Mouse (Mus musculus): Measurements from ENCODE around the gene Agbl4. TPM values are rescaled to one million over a fixed set of nuclear protein-coding genes. Genes with fewer than 3 reads are reported as not detected.

Gene Agbl4
- polyA plus RNA-seq, 1 experiment from 2014 or later, result 2.5 TPM

DNA sequence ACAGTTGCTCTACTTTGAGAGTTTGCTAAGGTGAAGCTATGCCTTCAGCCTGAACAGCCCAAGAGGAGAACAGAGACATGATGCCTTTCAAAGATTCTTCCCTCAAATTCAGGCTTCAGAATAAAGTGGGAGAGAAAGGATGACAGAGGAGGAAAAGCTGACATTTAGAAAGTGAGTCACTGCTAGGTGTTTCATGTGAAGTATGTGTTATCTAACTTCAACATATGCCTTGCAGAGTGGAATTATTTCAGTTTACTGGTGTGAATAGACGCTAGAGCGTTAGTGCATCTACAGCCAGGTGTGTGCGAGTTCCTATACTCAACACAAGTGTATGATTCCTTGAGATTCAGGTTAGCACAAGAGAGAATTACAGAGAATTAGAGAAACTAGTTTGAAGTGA, 244.0 kb downstream of the Agbl4 start:
- Histone ChIP-seq H3K9me3 (replicated peaks) (no peaks in the 10 kb centered on the region), H3K36me3 (ENCODE audit: poor library complexity, severe bottlenecking) (no peaks in the 10 kb centered on the region), H3K4me1 (no peaks in the 10 kb centered on the region), H3K4me2 (no peak overlapping the region), H3K27me3 (no peaks in the 10 kb centered on the region), H3K4me3 (no peak overlapping the region), H3K9ac (no peak overlapping the region), H3K27ac (no peak overlapping the region)
- no peak for ATAC-seq
- 89% methylated on average over 3 of the region's 3 CpGs for WGBS

DNA sequence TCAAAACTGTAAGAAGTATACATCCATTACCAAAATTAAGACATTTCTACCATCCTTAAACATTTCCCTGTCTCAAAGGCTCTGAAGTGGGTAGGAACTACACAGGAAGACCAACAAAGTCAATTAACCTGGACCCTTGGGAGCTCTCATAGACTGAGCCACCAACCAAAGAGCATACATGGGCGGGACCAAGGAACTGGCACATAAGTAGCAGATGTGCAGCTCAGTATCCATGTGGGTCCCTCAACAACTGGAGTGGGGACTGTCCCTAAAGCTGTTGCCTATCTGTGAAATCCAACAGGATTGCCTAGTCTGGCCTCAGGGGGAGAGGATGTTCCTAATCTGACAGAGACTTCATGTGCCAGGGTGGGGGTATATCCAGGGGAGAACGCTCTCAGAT, 265.5 kb downstream of the Agbl4 start:
- H3K36me3 ChIP-seq (ENCODE audit: poor library complexity, severe bottlenecking), result no peaks in the 10 kb centered on the region
- no peak overlapping the region for H3K9ac ChIP-seq
- H3K4me1 ChIP-seq, result no peaks in the 10 kb centered on the region
- H3K4me3 ChIP-seq, result no peak overlapping the region
- ATAC-seq, result no peak
- WGBS, result 80% methylated on average over 2 of the region's 2 CpGs
- H3K4me2 ChIP-seq, result no peak overlapping the region
- no peaks in the 10 kb centered on the region for H3K9me3 ChIP-seq (replicated peaks)
- H3K27me3 ChIP-seq, result no peaks in the 10 kb centered on the region
- H3K27ac ChIP-seq, result no peak overlapping the region

DNA sequence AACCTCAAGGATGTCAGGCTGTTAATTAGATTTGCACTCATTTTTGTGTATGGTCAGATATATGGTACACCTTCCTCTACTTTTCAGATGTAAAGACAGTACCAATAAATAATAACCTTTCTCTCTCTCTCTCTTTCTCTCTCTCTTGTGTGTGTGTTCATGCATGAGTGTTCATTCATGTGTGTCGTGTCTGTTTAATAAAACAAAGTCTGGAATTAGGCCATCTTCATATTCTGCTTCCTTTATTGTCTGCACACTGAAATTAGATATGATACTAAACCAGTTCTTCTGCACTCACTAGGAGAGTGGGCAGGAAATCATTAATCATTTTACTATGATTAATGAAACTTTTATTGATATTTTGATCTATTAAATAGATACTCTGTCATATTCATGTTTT, 276.7 kb downstream of the Agbl4 start:
- no peaks in the 10 kb centered on the region for H3K4me1 ChIP-seq
- H3K4me2 ChIP-seq, result no peak overlapping the region
- no peak overlapping the region for H3K4me3 ChIP-seq
- no peaks in the 10 kb centered on the region for H3K9me3 ChIP-seq (replicated peaks)
- H3K27me3 ChIP-seq, result no peaks in the 10 kb centered on the region
- no peak overlapping the region for H3K9ac ChIP-seq
- H3K27ac ChIP-seq, result no peak overlapping the region
- no peaks in the 10 kb centered on the region for H3K36me3 ChIP-seq (ENCODE audit: poor library complexity, severe bottlenecking)
- no peak for ATAC-seq
- WGBS, result 50% methylated on average over 1 of the region's 1 CpGs

DNA sequence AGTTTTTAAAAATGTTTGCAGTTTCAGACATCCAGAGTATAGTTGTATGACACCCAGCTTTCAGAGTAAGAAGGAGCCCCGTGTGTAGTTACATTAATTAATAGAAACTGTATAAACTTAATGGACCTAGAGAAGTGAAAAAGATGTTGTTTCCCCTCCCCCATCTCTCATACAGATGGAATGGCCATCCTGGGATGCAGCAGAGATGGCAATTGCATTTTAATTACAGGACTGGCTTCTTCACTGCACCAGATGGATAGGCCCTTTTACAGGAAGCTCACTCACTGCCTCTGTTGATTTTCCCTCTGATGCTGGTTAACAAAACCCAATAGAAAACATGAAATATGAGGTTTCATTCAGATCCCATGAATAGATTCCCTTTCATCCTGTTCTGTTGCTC, 337.7 kb downstream of the Agbl4 start:
- no peak overlapping the region for H3K27ac ChIP-seq
- 95% methylated on average over 1 of the region's 1 CpGs for WGBS
- H3K4me2 ChIP-seq, result no peak overlapping the region
- no peak overlapping the region for H3K4me3 ChIP-seq
- H3K9me3 ChIP-seq (replicated peaks), result no peaks in the 10 kb centered on the region
- no peaks in the 10 kb centered on the region for H3K4me1 ChIP-seq
- ATAC-seq, result no peak
- no peaks in the 10 kb centered on the region for H3K36me3 ChIP-seq (ENCODE audit: poor library complexity, severe bottlenecking)
- H3K9ac ChIP-seq, result no peak overlapping the region
- no peaks in the 10 kb centered on the region for H3K27me3 ChIP-seq

DNA sequence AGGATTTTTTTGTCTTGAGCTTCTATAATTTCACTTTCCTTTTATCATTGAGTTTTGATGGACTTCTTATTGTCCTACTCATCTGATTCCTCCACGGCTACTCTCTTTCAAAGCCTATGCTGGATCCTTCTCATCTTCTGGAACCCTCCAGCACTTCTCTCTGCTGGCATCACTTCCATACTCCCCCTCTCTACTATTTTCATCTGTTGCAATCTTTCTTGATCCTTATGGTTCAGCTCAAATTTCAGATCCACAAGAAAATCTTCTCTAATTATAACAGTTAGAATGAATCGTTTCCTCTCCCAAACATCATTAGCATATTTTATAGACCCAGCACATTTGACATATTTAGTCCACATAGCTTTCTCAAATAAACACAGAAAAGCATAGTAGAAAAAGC, 360.5 kb downstream of the Agbl4 start:
- Histone ChIP-seq H3K27ac (no peak overlapping the region), H3K27me3 (no peaks in the 10 kb centered on the region), H3K4me3 (no peak overlapping the region), H3K9me3 (replicated peaks) (no peaks in the 10 kb centered on the region), H3K9ac (no peak overlapping the region), H3K4me2 (no peak overlapping the region), H3K36me3 (ENCODE audit: poor library complexity, severe bottlenecking) (no peaks in the 10 kb centered on the region), H3K4me1 (no peaks in the 10 kb centered on the region)
- no peak for ATAC-seq
- 81% methylated on average over 2 of the region's 2 CpGs for WGBS

DNA sequence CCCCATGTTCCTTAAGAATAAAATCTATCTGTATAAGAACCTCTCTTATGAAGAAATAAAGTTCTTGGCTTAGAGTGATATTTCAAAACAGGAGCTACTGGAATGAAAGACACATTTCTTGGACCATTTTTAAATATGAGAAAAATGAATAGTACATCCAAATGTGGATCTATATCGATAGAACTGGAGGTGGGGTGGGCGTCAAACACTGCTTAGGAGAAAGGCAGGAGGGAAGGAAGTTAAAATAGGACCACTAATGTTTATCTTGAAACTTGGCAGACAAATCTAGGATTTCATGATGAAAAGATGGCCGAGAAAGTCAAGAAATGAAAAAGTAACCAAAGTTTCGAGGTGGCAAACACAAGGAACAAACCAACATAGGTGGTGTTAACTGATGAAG, 391.1 kb downstream of the Agbl4 start:
- no peak for ATAC-seq
- H3K4me3 ChIP-seq, result no peak overlapping the region
- no peak overlapping the region for H3K27ac ChIP-seq
- no peaks in the 10 kb centered on the region for H3K27me3 ChIP-seq
- no peak overlapping the region for H3K9ac ChIP-seq
- H3K36me3 ChIP-seq (ENCODE audit: poor library complexity, severe bottlenecking), result no peaks in the 10 kb centered on the region
- H3K9me3 ChIP-seq (replicated peaks), result no peaks in the 10 kb centered on the region
- no peak overlapping the region for H3K4me2 ChIP-seq
- no peaks in the 10 kb centered on the region for H3K4me1 ChIP-seq
- WGBS, result 90% methylated on average over 4 of the region's 4 CpGs

DNA sequence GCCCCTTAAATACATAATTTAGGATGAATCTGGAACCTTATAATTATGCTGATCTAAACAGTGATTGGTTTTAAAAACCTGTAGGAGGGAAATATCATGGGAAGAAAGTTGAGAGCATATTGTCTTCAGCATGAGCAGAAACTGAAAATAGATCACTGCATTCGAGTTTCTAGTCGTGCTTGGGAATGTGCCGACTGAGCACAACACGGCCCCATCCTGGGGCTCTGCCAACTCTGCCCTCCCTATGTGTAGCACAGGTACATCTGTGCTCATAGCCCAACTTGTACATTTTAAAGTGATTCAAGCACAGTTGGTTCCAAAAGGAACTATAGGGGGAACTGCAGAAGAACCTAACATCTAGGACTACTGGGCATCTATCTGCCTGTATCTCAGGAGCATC, 402.4 kb downstream of the Agbl4 start:
- no peaks in the 10 kb centered on the region for H3K27me3 ChIP-seq
- H3K4me2 ChIP-seq, result no peak overlapping the region
- H3K4me1 ChIP-seq, result no peaks in the 10 kb centered on the region
- H3K9ac ChIP-seq, result no peak overlapping the region
- no peak overlapping the region for H3K4me3 ChIP-seq
- H3K36me3 ChIP-seq (ENCODE audit: poor library complexity, severe bottlenecking), result no peaks in the 10 kb centered on the region
- 81% methylated on average over 4 of the region's 4 CpGs for WGBS
- ATAC-seq, result no peak
- no peak overlapping the region for H3K27ac ChIP-seq
- H3K9me3 ChIP-seq (replicated peaks), result no peaks in the 10 kb centered on the region

DNA sequence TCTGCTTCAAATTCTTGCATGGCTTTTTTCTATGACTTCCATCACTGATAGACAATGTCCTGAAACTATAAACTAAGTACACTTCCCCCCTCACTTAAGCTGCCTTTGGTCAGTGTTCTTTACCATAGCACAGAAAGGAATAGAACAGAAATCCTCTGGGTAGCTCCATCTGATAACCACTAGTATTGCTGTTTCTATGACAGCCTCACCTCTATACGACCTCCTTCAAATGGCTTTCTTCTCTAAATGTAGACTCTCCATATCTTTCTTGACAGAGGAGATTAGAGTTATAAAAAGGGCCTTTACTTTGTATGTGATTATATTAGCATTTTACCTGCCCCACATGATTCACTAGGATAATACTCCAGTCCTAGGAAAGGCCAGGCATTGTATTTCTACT, 413.5 kb downstream of the Agbl4 start:
- WGBS, result 70% methylated on average over 1 of the region's 1 CpGs
- no peak overlapping the region for H3K4me2 ChIP-seq
- no peak for ATAC-seq

DNA sequence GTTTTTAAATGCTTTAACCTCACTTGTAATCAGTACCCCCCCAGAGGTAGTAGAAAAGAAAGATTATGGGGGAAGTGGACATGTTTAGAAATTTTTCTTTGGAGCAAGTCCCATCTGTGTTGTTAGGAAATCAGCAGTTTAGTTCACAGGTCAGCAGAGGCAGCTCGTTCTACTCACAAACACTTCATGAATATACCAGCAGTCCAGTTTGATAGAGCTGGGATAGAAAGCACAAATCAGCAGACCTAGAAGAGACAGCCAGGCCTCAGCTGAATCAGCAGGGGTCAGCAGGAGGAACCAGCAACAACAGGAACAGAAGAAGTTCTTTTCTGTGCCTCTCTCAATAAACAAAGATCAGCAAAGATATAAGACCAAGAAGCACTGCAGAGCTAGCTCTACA, 435.3 kb downstream of the Agbl4 start:
- no peak overlapping the region for H3K27ac ChIP-seq
- WGBS, result 42% methylated on average over 1 of the region's 1 CpGs
- no peak for ATAC-seq
- H3K27me3 ChIP-seq, result no peaks in the 10 kb centered on the region
- H3K9ac ChIP-seq, result no peak overlapping the region
- no peak overlapping the region for H3K4me3 ChIP-seq
- no peaks in the 10 kb centered on the region for H3K9me3 ChIP-seq (replicated peaks)
- no peaks in the 10 kb centered on the region for H3K36me3 ChIP-seq (ENCODE audit: poor library complexity, severe bottlenecking)
- no peaks in the 10 kb centered on the region for H3K4me1 ChIP-seq
- no peak overlapping the region for H3K4me2 ChIP-seq

More for the DNA sequence above, 413.5 kb downstream of the Agbl4 start:
- no peak overlapping the region for H3K4me3 ChIP-seq
- H3K27me3 ChIP-seq, result no peaks in the 10 kb centered on the region
- H3K27ac ChIP-seq, result no peak overlapping the region
- no peaks in the 10 kb centered on the region for H3K36me3 ChIP-seq (ENCODE audit: poor library complexity, severe bottlenecking)
- H3K9me3 ChIP-seq (replicated peaks), result no peaks in the 10 kb centered on the region
- no peak overlapping the region for H3K9ac ChIP-seq
- no peaks in the 10 kb centered on the region for H3K4me1 ChIP-seq

DNA sequence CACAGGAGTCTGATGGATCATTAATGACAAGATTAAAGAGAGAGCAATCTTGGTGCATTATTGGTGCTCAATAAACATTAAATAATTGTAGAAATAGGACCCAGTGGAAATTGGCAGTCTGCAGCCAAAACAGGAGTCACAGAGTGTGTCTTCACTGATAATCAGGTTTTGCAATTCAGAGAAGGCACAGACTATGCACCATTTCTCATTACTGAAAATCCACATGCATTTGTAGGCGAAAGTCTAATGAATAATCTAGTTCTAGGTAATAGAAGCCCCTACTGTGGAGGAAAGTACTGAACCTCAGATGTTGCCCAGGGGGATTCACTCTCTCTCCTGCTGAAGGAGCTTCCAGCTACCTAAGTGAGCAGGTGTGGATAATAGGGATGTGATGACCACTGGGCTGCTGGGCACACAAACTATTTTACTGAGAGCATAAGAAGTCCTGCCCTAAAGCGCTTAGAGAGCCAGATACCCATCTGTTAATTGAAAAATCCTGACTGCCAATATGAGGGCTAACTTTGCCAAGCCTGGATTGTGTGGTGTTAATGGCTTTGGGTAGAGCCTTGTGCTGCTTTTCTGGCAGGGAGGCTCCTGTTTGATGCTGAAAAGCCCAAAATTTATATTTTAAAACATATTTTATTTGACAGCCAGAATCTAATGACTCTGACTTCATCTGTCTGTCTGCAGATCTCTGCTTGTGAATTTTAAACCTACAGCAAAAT, 482.4 kb downstream of the Agbl4 start:
- H3K4me3 ChIP-seq, result no peak overlapping the region
- no peaks in the 10 kb centered on the region for H3K9me3 ChIP-seq (replicated peaks)
- H3K36me3 ChIP-seq (ENCODE audit: poor library complexity, severe bottlenecking), result no peaks in the 10 kb centered on the region
- no peaks in the 10 kb centered on the region for H3K27me3 ChIP-seq
- no peak overlapping the region for H3K9ac ChIP-seq
- no peak overlapping the region for H3K4me2 ChIP-seq
- no peaks in the 10 kb centered on the region for H3K4me1 ChIP-seq
- H3K27ac ChIP-seq, result no peak overlapping the region
- ATAC-seq, result peak; percentile 59; the same call in 1 of the 2 replicates
- WGBS, result 83% methylated on average over 2 of the region's 2 CpGs

DNA sequence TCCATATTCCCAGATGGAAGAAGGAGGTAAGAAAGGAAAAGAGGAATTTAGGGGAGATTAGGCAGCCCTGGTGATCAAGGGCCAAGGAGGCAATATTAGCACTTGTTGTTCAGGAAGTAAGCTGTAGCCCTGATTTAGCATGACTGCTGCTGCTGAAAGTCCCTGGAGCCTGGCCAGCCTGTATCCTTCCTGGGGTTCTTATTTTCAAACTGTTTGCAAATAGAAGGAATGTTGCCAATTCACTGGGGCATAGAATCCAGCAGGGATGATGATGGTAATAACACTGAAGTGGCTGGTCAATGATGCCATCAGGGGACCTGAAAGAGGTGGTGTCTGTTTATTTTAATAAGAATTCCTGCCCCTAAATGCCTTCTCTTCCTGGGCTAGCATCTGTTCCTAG, 518.6 kb downstream of the Agbl4 start:
- Histone ChIP-seq H3K36me3 (ENCODE audit: poor library complexity, severe bottlenecking) (no peaks in the 10 kb centered on the region), H3K4me2 (no peak overlapping the region), H3K4me3 (no peak overlapping the region), H3K27me3 (no peaks in the 10 kb centered on the region), H3K9ac (no peak overlapping the region), H3K4me1 (no peaks in the 10 kb centered on the region), H3K27ac (no peak overlapping the region), H3K9me3 (replicated peaks) (no peaks in the 10 kb centered on the region)
- no peak for ATAC-seq

DNA sequence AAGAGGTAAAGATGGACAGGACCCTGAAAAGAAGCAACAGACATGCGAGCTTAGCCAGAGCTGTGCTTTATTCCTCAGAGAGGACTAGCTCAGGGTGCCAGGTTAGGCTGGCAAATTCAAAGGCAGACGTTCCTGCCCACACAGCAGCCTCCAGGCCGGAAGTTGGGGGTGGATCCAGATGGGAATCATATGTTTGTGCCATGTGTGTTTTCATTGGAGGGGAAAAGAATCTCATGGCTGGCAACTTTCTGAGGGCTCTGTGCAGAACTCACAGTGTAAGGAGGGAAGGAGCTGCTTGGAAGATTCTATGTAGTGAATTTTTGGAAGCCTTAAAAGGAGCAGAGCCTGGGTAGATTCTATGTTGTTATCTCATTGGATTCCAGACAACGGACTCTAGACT, 519.1 kb downstream of the Agbl4 start:
- Histone ChIP-seq H3K4me3 (no peak overlapping the region), H3K36me3 (ENCODE audit: poor library complexity, severe bottlenecking) (no peaks in the 10 kb centered on the region), H3K9me3 (replicated peaks) (no peaks in the 10 kb centered on the region), H3K4me2 (no peak overlapping the region), H3K4me1 (no peaks in the 10 kb centered on the region), H3K27me3 (no peaks in the 10 kb centered on the region), H3K27ac (no peak overlapping the region), H3K9ac (no peak overlapping the region)
- WGBS, result 57% methylated on average over 4 of the region's 4 CpGs
- no peak for ATAC-seq

DNA sequence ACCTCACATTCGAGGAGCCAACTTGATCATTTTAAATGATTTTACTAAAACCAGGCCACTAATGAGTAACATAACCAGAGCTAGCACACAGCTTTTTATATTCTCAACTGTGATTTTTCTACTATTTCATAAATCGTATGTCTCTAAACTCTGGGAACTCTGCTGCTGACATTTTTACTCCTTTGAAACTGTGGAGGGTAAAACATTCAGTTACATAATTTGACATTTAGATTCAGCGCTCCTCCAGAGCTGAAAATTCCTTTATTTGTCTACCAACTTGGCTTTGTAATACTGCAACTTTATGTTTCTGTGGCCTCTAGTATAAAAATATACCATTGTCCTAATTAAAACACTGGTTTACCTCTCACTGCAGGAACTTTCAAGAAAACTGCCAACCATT, 523.6 kb downstream of the Agbl4 start:
- no peak overlapping the region for H3K4me2 ChIP-seq
- no peaks in the 10 kb centered on the region for H3K9me3 ChIP-seq (replicated peaks)
- no peaks in the 10 kb centered on the region for H3K36me3 ChIP-seq (ENCODE audit: poor library complexity, severe bottlenecking)
- WGBS, result 88% methylated on average over 3 of the region's 3 CpGs
- H3K27me3 ChIP-seq, result no peaks in the 10 kb centered on the region
- H3K27ac ChIP-seq, result no peak overlapping the region
- ATAC-seq, result no peak
- no peak overlapping the region for H3K4me3 ChIP-seq
- no peak overlapping the region for H3K9ac ChIP-seq
- H3K4me1 ChIP-seq, result no peaks in the 10 kb centered on the region
